Mouse (Mus musculus): ENCODE measurements around the gene Lrrc29. TPM values are rescaled to one million over a fixed set of nuclear protein-coding genes. Genes with fewer than 3 reads are reported as not detected.
A peak's percentile ranks its signal among the peaks of the same experiment; 100 is the strongest.
"Not testable (repeated sequence)": the region's sequence is repeated elsewhere in the genome, so short reads cannot be mapped to it uniquely, and the experiment has no call there.

Gene Lrrc29
- polyA plus RNA-seq, 1 experiment: 13.2 TPM

- DNase-seq: no peak
- H3K4me3 ChIP-seq (replicated peaks; ENCODE audit: extremely low read depth, low read depth, low read length): peak within 1 kb of the TSS; percentile 70
- TF ChIP-seq POLR2A (IDR thresholded peaks at IDR 0.05; ENCODE audit: borderline replicate concordance, extremely low read depth, low read depth, low read length) (peak; percentile 44; the same call in 1 of the 2 replicates), CTCF (IDR thresholded peaks at IDR 0.05; ENCODE audit: insufficient read depth, low read length) (no peak)
Observed at GRCm38 (mm10) chr8:105295895-105296573, 30.0 kb downstream of the Lrrc29 start, which contains the start of gene Exoc3l. TSS of gene Exoc3l (minus strand) at chr8:105296101.

GRCm38 (mm10) chr8:105295256-105295655, 30.8 kb downstream of the Lrrc29 start:
- 36% methylated on average over 11 of the region's 11 CpGs for WGBS
- H3K4me3 ChIP-seq (replicated peaks; ENCODE audit: extremely low read depth, low read depth, low read length): peak overlapping the region; percentile 70
- DNase-seq: no peak
- H3K4me1 ChIP-seq (ENCODE audit: control insufficient read depth, insufficient read depth, low read length): peaks cover 23% of the 10 kb centered on the region
- no peak for TF ChIP-seq CTCF (IDR thresholded peaks at IDR 0.05; ENCODE audit: insufficient read depth, low read length)
- no peak for TF ChIP-seq POLR2A (IDR thresholded peaks at IDR 0.05; ENCODE audit: borderline replicate concordance, extremely low read depth, low read depth, low read length)

More at GRCm38 (mm10) chr8:105295895-105296573, 30.0 kb downstream of the Lrrc29 start, which contains the start of gene Exoc3l:
- H3K4me1 ChIP-seq (ENCODE audit: control insufficient read depth, insufficient read depth, low read length): peaks cover 18% of the 10 kb centered on the region
- WGBS: 22% methylated on average over 11 of the region's 11 CpGs

GRCm38 (mm10) chr8:105294776-105295175, 31.3 kb downstream of the Lrrc29 start:
- Histone ChIP-seq H3K4me3 (replicated peaks; ENCODE audit: extremely low read depth, low read depth, low read length) (peak overlapping the region; percentile 70), H3K4me1 (ENCODE audit: control insufficient read depth, insufficient read depth, low read length) (peaks cover 27% of the 10 kb centered on the region)
- no peak for DNase-seq
- WGBS: 56% methylated on average over 9 of the region's 9 CpGs
- TF ChIP-seq CTCF (IDR thresholded peaks at IDR 0.05; ENCODE audit: insufficient read depth, low read length) (no peak), POLR2A (IDR thresholded peaks at IDR 0.05; ENCODE audit: borderline replicate concordance, extremely low read depth, low read depth, low read length) (no peak)

- no peak for TF ChIP-seq CTCF (IDR thresholded peaks at IDR 0.05; ENCODE audit: insufficient read depth, low read length)
- TF ChIP-seq POLR2A (IDR thresholded peaks at IDR 0.05; ENCODE audit: borderline replicate concordance, extremely low read depth, low read depth, low read length): no peak
- 77% methylated on average over 19 of the region's 19 CpGs for WGBS
- Histone ChIP-seq H3K4me1 (ENCODE audit: control insufficient read depth, insufficient read depth, low read length) (peaks cover 23% of the 10 kb centered on the region), H3K4me3 (replicated peaks; ENCODE audit: extremely low read depth, low read depth, low read length) (no peak overlapping the region)
- no peak for DNase-seq
Observed at GRCm38 (mm10) chr8:105293405-105293804, 32.7 kb downstream of the Lrrc29 start.

- no peak overlapping the region for H3K4me3 ChIP-seq (replicated peaks; ENCODE audit: extremely low read depth, low read depth, low read length)
- WGBS: 65% methylated on average over 7 of the region's 7 CpGs
- H3K4me1 ChIP-seq (ENCODE audit: control insufficient read depth, insufficient read depth, low read length): peaks cover 19% of the 10 kb centered on the region
- no peak for TF ChIP-seq CTCF (IDR thresholded peaks at IDR 0.05; ENCODE audit: insufficient read depth, low read length)
- TF ChIP-seq POLR2A (IDR thresholded peaks at IDR 0.05; ENCODE audit: borderline replicate concordance, extremely low read depth, low read depth, low read length): no peak
- DNase-seq: no peak
Observed at GRCm38 (mm10) chr8:105292471-105292870, 33.6 kb downstream of the Lrrc29 start.

GRCm38 (mm10) chr8:105291802-105292201, 34.3 kb downstream of the Lrrc29 start:
- 64% methylated on average over 3 of the region's 3 CpGs for WGBS
- not testable (repeated sequence) for DNase-seq; H3K4me3 ChIP-seq (replicated peaks; ENCODE audit: extremely low read depth, low read depth, low read length)
- peaks cover 15% of the 10 kb centered on the region for H3K4me1 ChIP-seq (ENCODE audit: control insufficient read depth, insufficient read depth, low read length)

GRCm38 (mm10) chr8:105291364-105291763, 34.7 kb downstream of the Lrrc29 start:
- not testable (repeated sequence) for H3K4me3 ChIP-seq (replicated peaks; ENCODE audit: extremely low read depth, low read depth, low read length); DNase-seq
- H3K4me1 ChIP-seq (ENCODE audit: control insufficient read depth, insufficient read depth, low read length): peaks cover 15% of the 10 kb centered on the region
- 75% methylated on average over 8 of the region's 8 CpGs for WGBS

- 28% methylated on average over 31 of the region's 31 CpGs for WGBS
- H3K4me3 ChIP-seq (replicated peaks; ENCODE audit: extremely low read depth, low read depth, low read length): no peak overlapping the region
- TF ChIP-seq POLR2A (IDR thresholded peaks at IDR 0.05; ENCODE audit: borderline replicate concordance, extremely low read depth, low read depth, low read length): no peak
- TF ChIP-seq CTCF (IDR thresholded peaks at IDR 0.05; ENCODE audit: insufficient read depth, low read length): peak; percentile 94
- peak; percentile 89 for DNase-seq
- H3K4me1 ChIP-seq (ENCODE audit: control insufficient read depth, insufficient read depth, low read length): peaks cover 15% of the 10 kb centered on the region
Observed at GRCm38 (mm10) chr8:105290554-105291314, 35.3 kb downstream of the Lrrc29 start.

GRCm38 (mm10) chr8:105289805-105290460, 36.1 kb downstream of the Lrrc29 start, which contains the start of gene 4931428F04Rik:
TSS of gene 4931428F04Rik (minus strand) at chr8:105289864.
- DNase-seq: peak; percentile 36
- 8% methylated on average over 43 of the region's 43 CpGs for WGBS
- Histone ChIP-seq H3K4me1 (ENCODE audit: control insufficient read depth, insufficient read depth, low read length) (peaks cover 12% of the 10 kb centered on the region), H3K4me3 (replicated peaks; ENCODE audit: extremely low read depth, low read depth, low read length) (peak within 1 kb of the TSS; percentile 75)
- no peak for TF ChIP-seq POLR2A (IDR thresholded peaks at IDR 0.05; ENCODE audit: borderline replicate concordance, extremely low read depth, low read depth, low read length)
